In the genomic region with DNA sequence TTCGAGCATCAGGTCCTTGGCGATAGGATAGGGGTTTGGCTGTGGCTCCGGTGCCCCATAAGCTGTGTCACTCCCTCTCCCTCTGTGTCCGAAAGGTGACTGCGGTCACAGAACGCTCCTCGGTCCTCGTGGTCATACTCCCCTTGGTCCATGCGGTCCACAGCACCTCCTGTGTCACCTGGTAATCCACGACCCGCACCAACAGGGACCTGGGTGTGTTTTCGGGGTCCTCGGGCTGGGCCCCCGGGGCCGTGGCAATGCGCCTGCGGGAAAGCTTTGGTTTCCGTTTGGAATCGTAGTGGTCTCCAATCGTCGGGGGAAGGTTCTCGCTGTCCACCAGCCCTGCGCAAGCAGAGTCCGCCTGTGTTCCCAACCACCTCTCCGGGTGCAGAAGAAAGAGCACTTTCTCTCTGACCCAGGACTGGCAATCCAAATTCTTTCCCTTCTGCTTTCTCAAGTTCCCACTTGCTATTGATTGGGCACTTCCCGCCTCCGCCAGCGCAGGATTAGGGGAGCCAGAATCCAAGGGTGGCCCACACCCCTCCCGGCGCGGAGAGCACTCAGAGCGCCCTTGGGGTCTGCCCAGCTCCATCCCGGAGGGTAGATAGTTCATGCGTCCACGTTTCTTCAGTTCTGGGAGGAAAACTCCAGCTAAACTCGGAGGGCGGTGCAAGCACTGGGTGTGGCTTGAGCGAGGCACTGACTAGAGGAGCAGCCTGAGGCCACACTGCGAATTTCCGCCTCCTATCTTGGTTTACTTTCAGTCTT, we compare ENCODE assay signal across 8 mouse cellular contexts. TPM values are rescaled to one million over a fixed set of nuclear protein-coding genes. Genes with fewer than 3 reads are reported as not detected.
DNase-seq lines count a peak whose midpoint lies in the region; ATAC-seq and TF ChIP-seq lines count a peak whose summit lies in the region.

A gene (minus strand): TSS at position 636 of the 768 bp plus-strand sequence.

- peak within 1 kb of the TSS; percentile 80 for H3K4me2 ChIP-seq in lung, embryonic 14.5 days

- H3K27me3 ChIP-seq in MEL (ENCODE audit: control insufficient read depth in 1 of 2, insufficient read depth in 2 of 2, low read length in 2 of 2): no peaks in the 10 kb centered on the region
- H3K27me3 ChIP-seq in heart, adult 2 months (ENCODE audit: control insufficient read depth, insufficient read depth, low read length): no peaks in the 10 kb centered on the region
- no peaks in the 10 kb centered on the region for H3K27me3 ChIP-seq in lung, embryonic 14.5 days (ENCODE audit: insufficient read depth, low read length)

- H3K9me3 ChIP-seq in MEL (replicated peaks; ENCODE audit: insufficient read depth, low read length): no peaks in the 10 kb centered on the region
- no peaks in the 10 kb centered on the region for H3K9me3 ChIP-seq in lung, embryonic 14.5 days (ENCODE audit: low read depth, low read length)

- H3K79me2 ChIP-seq in MEL (ENCODE audit: control insufficient read depth, insufficient read depth, low read length, poor library complexity): peaks cover 5% of the 10 kb centered on the region; the same call in 1 of the 2 replicates
- H3K79me2 ChIP-seq in heart, adult 2 months (replicated peaks; ENCODE audit: control insufficient read depth, insufficient read depth, low read length): no peaks in the 10 kb centered on the region

- intact Hi-C loops in heart, adult 2 months (cut with DNase I): no loop called here

- DNase-seq in 3134 (ENCODE audit: extremely low read depth, insufficient read length, low spot score): peak; percentile 89
- DNase-seq in MEL (ENCODE audit: low read depth, low spot score): peak; percentile 76
- peak; percentile 72 for DNase-seq in embryo, embryonic 9.5 days (ENCODE audit: extremely low spot score)
- DNase-seq in heart, adult 2 months: peak; percentile 77 to 79
- peak; percentile 42 for DNase-seq in kidney, adult 11 months
- peak; percentile 80 for DNase-seq in lung, embryonic 14.5 days
- DNase-seq in MN1 (ENCODE audit: low spot score): no peak

- TF ChIP-seq RAD21 in MEL (IDR thresholded peaks at IDR 0.05; ENCODE audit: low read depth, low read length): no peak

- peak within 1 kb of the TSS; percentile 72 to 94 for H3K4me3 ChIP-seq in MEL (ENCODE audit: control insufficient read depth in 1 of 2, insufficient read depth in 1 of 2, low read depth in 2 of 2, low read length in 2 of 2)
- peak within 1 kb of the TSS; percentile 73 for H3K4me3 ChIP-seq in heart, adult 2 months
- H3K4me3 ChIP-seq in lung, embryonic 14.5 days (ENCODE audit: low read depth, low read length): peak within 1 kb of the TSS; percentile 69

- peak within 1 kb of the TSS; percentile 41 for H3K27ac ChIP-seq in MEL (ENCODE audit: control insufficient read depth, low read depth, low read length)
- H3K27ac ChIP-seq in heart, adult 2 months: peak within 1 kb of the TSS; percentile 69
- peak within 1 kb of the TSS; percentile 80 for H3K27ac ChIP-seq in lung, embryonic 14.5 days (ENCODE audit: low read depth)

- H3K36me3 ChIP-seq in MEL (ENCODE audit: control insufficient read depth in 1 of 2, insufficient read depth in 2 of 2, low read length in 2 of 2): peaks cover 0 to 27% of the 10 kb centered on the region in 2 experiments; a peak in 2 of 4 replicates
- H3K36me3 ChIP-seq in heart, adult 2 months (ENCODE audit: control insufficient read depth, insufficient read depth, low read length): no peaks in the 10 kb centered on the region
- H3K36me3 ChIP-seq in lung, embryonic 14.5 days (ENCODE audit: insufficient read depth): no peaks in the 10 kb centered on the region

- under 1% methylated on average over 40 of the region's 40 CpGs for WGBS in heart, adult 2 months
- under 1% methylated on average over 40 of the region's 40 CpGs for WGBS in lung, embryonic 14.5 days

- H3K9ac ChIP-seq in MEL (ENCODE audit: control insufficient read depth, low read depth, low read length, poor library complexity, severe bottlenecking): peak within 1 kb of the TSS; percentile 59
- H3K9ac ChIP-seq in heart, adult 2 months (ENCODE audit: low read depth, low read length): peak within 1 kb of the TSS; percentile 90
- peak within 1 kb of the TSS; percentile 74 for H3K9ac ChIP-seq in lung, embryonic 14.5 days

- no peak for TF ChIP-seq EP300 in MEL (IDR thresholded peaks at IDR 0.05; ENCODE audit: low read depth in 1 of 2, low read length in 2 of 2)
- 0 out of 2 replicates have a peak, but pooled peaks have one; percentile 33 for TF ChIP-seq EP300 in heart, adult 2 months (IDR thresholded peaks at IDR 0.05; ENCODE audit: insufficient read depth, low read depth, low read length)

- TF ChIP-seq CTCF in MEL (IDR thresholded peaks at IDR 0.05 in 2 of 3, conservative IDR thresholded peaks at IDR 0.05 in 1 of 3; ENCODE audit: control insufficient read depth in 1 of 3, insufficient read depth in 1 of 3, low read depth in 2 of 3, low read length in 3 of 3, poor library complexity in 1 of 3, severe bottlenecking in 1 of 3): no peak
- TF ChIP-seq CTCF in heart, adult 2 months (IDR thresholded peaks at IDR 0.05): no peak
- peak; percentile 2; the same call in 1 of the 2 replicates for TF ChIP-seq CTCF in lung, embryonic 14.5 days (IDR thresholded peaks at IDR 0.05; ENCODE audit: low read depth)

- TF ChIP-seq POLR2A in MEL (IDR thresholded peaks at IDR 0.05; ENCODE audit: control insufficient read depth in 1 of 2, insufficient read depth in 1 of 2, low read depth in 1 of 2, low read length in 2 of 2, poor library complexity in 1 of 2): peak in 1 of 2 experiments; percentile 54; a peak in 1 of 4 replicates
- peak; percentile 69 for TF ChIP-seq POLR2A in heart, adult 2 months (IDR thresholded peaks at IDR 0.05; ENCODE audit: insufficient read depth, low read depth, low read length)

- peak; percentile 87 for ATAC-seq in lung, embryonic 14.5 days (ENCODE audit: insufficient read depth)
- 0 out of 2 replicates have a peak, but pooled peaks have one; percentile 9 for ATAC-seq in neutrophil, adult 5-6 weeks (ENCODE audit: extremely low read depth, insufficient number of reproducible peaks, low FRiP score, poor library complexity, severe bottlenecking)

- H3K4me1 ChIP-seq in MEL (ENCODE audit: control insufficient read depth in 1 of 2, insufficient read depth in 2 of 2, low read length in 2 of 2): peaks cover 10 to 13% of the 10 kb centered on the region in 2 experiments
- H3K4me1 ChIP-seq in heart, adult 2 months (ENCODE audit: control insufficient read depth, insufficient read depth, low read length): no peaks in the 10 kb centered on the region; the same call in 1 of the 2 replicates
- 0 out of 2 replicates have a peak, but pooled peaks cover 4% of the 10 kb centered on the region for H3K4me1 ChIP-seq in lung, embryonic 14.5 days (ENCODE audit: insufficient read depth)

TF ChIP-seq in MEL, 35 proteins besides CTCF, POLR2A, EP300 and RAD21:
- TF ChIP-seq ETS1 (IDR thresholded peaks at IDR 0.05; ENCODE audit: low read depth, low read length): no peak
- peak; percentile 34 for TF ChIP-seq SIN3A (IDR thresholded peaks at IDR 0.05; ENCODE audit: low read length)

RNA-seq across cellular contexts. Expression of the gene that starts here (rescaled TPM):
- total RNA-seq in MEL (2012; rRNA removed): 1.2 and 1.3 TPM in 2 replicates
- 1 to 10 TPM in 1 of 2 experiments, not detected in 1; 1.1 TPM for polyA plus RNA-seq in MEL (2012; ENCODE audit: insufficient read depth in 1 of 2, insufficient read length in 2 of 2, low read depth in 1 of 2, low replicate concordance in 2 of 2, missing spikeins in 1 of 2)
- under 1 TPM; 0.30 to 0.65 TPM for total RNA-seq in heart, adult 2 months (2021)
- 0.97 and 1.1 TPM in 2 replicates for polyA plus RNA-seq in heart, adult 2 months (2012; rRNA removed)
- polyA plus RNA-seq in lung, embryonic 14.5 days (2014; fragmentation: Nextera tagmentation; extraction: Ambion mirVana): 3.0 and 3.4 TPM in 2 replicates
- total RNA-seq in neutrophil, adult 5-6 weeks (2017): 1.8 TPM in 1 of 2 replicates, not detected in the other
